Mouse (Mus musculus): ENCODE data around the gene Mterf4. TPM values are rescaled to one million over a fixed set of nuclear protein-coding genes. Genes with fewer than 3 reads are reported as not detected.

Mterf4 gene
- total RNA-seq (2023), result 10 to 100 TPM; 10.2 to 10.9 TPM

GRCm38 (mm10) chr1:93305581-93306337 lies at the start of gene Mterf4:
Gene Mterf4, minus strand, starts transcription at chr1:93305915.

GRCm38 (mm10) chr1:93342648-93343503 lies 37.2 kb upstream of the Mterf4 start, which contains the start of the genes Ppp1r7 and Pask:
Gene Ppp1r7, plus strand, starts transcription at chr1:93342854.
Gene Pask, minus strand, starts transcription at chr1:93343482.

Other genes with a start within 250 kb of the Mterf4 start
- gene Kif1a, start 204.0 kb downstream of the Mterf4 start, total RNA-seq (2023), result under 1 TPM; 0.15 to 0.20 TPM
- gene Agxt, start 170.7 kb downstream of the Mterf4 start, total RNA-seq (2023), result not detected
- not detected for gene 2310007B03Rik, start 145.0 kb downstream of the Mterf4 start, total RNA-seq (2023)
- gene Crocc2, start 137.2 kb downstream of the Mterf4 start, total RNA-seq (2023), result not detected
- gene Sned1, start 70.1 kb downstream of the Mterf4 start, total RNA-seq (2023), result 1 to 10 TPM; 3.6 to 5.4 TPM
- gene Ppp1r7, start 36.9 kb upstream of the Mterf4 start, total RNA-seq (2023), result 10 to 100 TPM; 13.4 to 20.1 TPM
- gene Pask, start 37.6 kb upstream of the Mterf4 start, total RNA-seq (2023), result 10 to 100 TPM; 10.7 to 15.0 TPM
- not detected for gene Ano7, start 68.0 kb upstream of the Mterf4 start, total RNA-seq (2023)
- gene Hdlbp, start 172.9 kb upstream of the Mterf4 start, total RNA-seq (2023), result 100 to 1,000 TPM; 146 to 147 TPM
- 1 to 10 TPM; 2.0 to 2.5 TPM for gene Farp2, start 206.2 kb upstream of the Mterf4 start, total RNA-seq (2023)

Measured in neutrophil, adult 83 days (primary cell).